Mouse (Mus musculus): Measurements from ENCODE around the gene Nhej1. TPM values are rescaled to one million over a fixed set of nuclear protein-coding genes. Genes with fewer than 3 reads are reported as not detected.

Gene Nhej1
- polyA plus RNA-seq, 1 experiment from 2014 or later = 10.0 TPM

DNA sequence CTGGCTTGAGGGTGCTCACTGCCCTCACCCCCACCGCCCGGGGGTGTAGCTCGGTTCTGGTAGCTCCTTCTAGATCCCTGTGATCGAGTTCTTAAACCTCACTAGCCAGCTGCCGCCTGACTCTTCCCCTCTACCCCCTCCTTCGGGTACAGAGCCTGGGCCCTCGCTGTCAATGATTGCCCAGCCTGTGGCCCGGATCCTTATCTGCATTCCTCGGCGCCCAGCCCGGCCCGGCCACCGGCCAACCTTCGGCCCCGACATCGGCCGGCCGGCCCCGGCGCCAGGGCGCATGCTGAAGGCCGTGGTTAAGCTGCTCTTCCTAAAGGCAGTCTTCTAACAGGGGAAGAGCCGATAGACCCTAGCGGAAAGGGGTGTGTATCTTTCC, 175.3 kb downstream of the Nhej1 start:
- Histone ChIP-seq H3K4me2 (no peak overlapping the region), H3K27ac (ENCODE audit: low read depth) (no peak overlapping the region), H3K9me3 (ENCODE audit: low read depth, low read length) (no peaks in the 10 kb centered on the region), H3K9ac (no peak overlapping the region), H3K4me1 (ENCODE audit: insufficient read depth) (peaks cover 4% of the 10 kb centered on the region; the same call in 1 of the 2 replicates), H3K27me3 (ENCODE audit: insufficient read depth, low read length) (peaks cover 80% of the 10 kb centered on the region), H3K36me3 (ENCODE audit: insufficient read depth) (no peaks in the 10 kb centered on the region), H3K4me3 (ENCODE audit: low read depth, low read length) (0 out of 2 replicates have a peak overlapping the region, but pooled peaks have one; percentile 12)
- ATAC-seq (ENCODE audit: insufficient read depth) = 0 out of 2 replicates have a peak, but pooled peaks have one; percentile 18
- WGBS = 2% methylated on average over 24 of the region's 24 CpGs
- no peak for TF ChIP-seq CTCF (IDR thresholded peaks at IDR 0.05; ENCODE audit: low read depth)
- no peak for DNase-seq

DNA sequence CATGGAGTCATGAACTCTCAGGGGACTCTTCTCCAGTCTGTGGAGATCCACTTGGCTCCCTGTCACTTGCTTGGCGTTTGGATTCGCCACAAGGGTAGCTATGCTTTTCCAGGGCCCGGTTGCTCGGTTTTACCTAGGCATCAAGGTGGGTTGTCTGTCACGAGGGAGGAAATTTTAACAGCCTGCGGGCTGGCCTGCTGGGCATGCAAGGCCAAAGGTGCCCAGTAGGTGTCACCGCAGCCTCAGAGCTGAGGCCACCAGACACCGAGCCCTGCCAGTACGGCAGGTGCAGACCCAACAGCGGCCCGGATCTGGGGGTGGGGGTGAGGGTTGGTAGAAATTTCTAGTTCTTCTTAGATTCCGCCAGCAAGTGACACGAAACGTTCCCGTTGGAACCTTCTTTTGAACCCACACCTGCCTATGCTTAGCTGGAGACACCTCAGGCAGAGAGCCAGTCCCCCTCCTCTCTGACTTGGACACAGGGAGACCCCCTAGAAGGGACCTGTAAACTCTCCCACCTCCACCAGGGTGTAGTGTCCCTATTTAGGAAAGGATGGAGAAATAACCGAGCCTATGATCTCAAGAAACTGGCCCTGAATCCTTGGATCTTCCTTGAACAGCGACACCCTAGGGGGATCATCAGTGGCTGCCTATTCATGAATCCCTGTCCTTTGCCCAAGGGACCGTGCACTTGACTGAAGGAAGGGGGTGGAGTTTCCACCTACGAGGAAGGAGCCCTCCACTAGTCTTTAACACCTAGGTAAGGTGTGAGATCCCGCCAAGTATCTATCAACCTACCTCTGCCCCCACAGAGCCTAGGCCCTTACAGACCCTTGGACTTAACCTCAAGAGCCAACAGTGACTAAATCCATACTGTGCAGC, 176.0 kb downstream of the Nhej1 start:
- Histone ChIP-seq H3K9me3 (ENCODE audit: low read depth, low read length) (no peaks in the 10 kb centered on the region), H3K27me3 (ENCODE audit: insufficient read depth, low read length) (peaks cover 78% of the 10 kb centered on the region), H3K4me1 (ENCODE audit: insufficient read depth) (peaks cover 4% of the 10 kb centered on the region; the same call in 1 of the 2 replicates), H3K9ac (no peak overlapping the region), H3K27ac (ENCODE audit: low read depth) (no peak overlapping the region), H3K4me3 (ENCODE audit: low read depth, low read length) (0 out of 2 replicates have a peak overlapping the region, but pooled peaks have one; percentile 12), H3K4me2 (peak overlapping the region; percentile 58; the same call in 1 of the 2 replicates), H3K36me3 (ENCODE audit: insufficient read depth) (no peaks in the 10 kb centered on the region)
- peak; percentile 80 for ATAC-seq (ENCODE audit: insufficient read depth)
- peak; percentile 74 for DNase-seq
- WGBS = 4% methylated on average over 20 of the region's 20 CpGs
- peak; percentile 87 for TF ChIP-seq CTCF (IDR thresholded peaks at IDR 0.05; ENCODE audit: low read depth)

DNA sequence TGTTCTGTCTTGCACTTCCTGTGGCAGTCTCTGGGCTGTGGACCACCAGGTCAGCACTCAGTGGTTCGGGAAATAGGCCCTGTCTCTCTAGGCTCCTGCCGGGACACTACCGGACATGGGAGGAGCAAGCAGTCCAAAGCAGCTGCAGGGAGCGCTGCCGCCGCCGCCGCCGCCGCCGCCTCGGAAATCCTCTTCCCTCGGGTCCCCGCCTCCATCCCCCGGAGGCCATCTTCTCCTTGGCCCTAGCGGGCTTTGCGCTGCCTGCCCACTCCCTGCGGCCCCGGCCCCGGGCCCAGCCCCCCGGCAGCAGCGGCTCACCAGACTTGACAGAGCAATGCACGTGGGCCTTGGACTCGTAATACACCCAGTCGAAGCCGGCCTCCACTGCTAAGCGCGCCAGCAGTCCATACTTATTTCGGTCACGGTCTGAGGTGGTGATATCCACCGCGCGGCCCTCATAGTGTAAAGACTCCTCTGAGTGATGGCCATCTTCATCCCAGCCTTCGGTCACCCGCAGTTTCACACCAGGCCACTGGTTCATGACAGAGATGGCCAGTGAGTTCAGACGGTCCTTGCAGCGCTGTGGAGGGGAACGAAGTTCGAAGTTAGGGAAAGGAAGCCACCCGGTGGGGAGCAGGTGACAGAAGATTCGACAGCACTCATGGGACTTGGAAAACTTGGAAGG, 176.9 kb downstream of the Nhej1 start:
- no peaks in the 10 kb centered on the region for H3K9me3 ChIP-seq (ENCODE audit: low read depth, low read length)
- no peaks in the 10 kb centered on the region for H3K36me3 ChIP-seq (ENCODE audit: insufficient read depth)
- H3K27ac ChIP-seq (ENCODE audit: low read depth) = no peak overlapping the region
- H3K9ac ChIP-seq = peak overlapping the region; percentile 16; the same call in 1 of the 2 replicates
- peak overlapping the region; percentile 28 for H3K4me3 ChIP-seq (ENCODE audit: low read depth, low read length)
- peaks cover 4% of the 10 kb centered on the region; the same call in 1 of the 2 replicates for H3K4me1 ChIP-seq (ENCODE audit: insufficient read depth)
- ATAC-seq (ENCODE audit: insufficient read depth) = no peak
- peaks cover 69% of the 10 kb centered on the region for H3K27me3 ChIP-seq (ENCODE audit: insufficient read depth, low read length)
- 3% methylated on average over 38 of the region's 41 CpGs for WGBS
- no peak for TF ChIP-seq CTCF (IDR thresholded peaks at IDR 0.05; ENCODE audit: low read depth)
- peak; percentile 50 for DNase-seq
- peak overlapping the region; percentile 58 for H3K4me2 ChIP-seq

DNA sequence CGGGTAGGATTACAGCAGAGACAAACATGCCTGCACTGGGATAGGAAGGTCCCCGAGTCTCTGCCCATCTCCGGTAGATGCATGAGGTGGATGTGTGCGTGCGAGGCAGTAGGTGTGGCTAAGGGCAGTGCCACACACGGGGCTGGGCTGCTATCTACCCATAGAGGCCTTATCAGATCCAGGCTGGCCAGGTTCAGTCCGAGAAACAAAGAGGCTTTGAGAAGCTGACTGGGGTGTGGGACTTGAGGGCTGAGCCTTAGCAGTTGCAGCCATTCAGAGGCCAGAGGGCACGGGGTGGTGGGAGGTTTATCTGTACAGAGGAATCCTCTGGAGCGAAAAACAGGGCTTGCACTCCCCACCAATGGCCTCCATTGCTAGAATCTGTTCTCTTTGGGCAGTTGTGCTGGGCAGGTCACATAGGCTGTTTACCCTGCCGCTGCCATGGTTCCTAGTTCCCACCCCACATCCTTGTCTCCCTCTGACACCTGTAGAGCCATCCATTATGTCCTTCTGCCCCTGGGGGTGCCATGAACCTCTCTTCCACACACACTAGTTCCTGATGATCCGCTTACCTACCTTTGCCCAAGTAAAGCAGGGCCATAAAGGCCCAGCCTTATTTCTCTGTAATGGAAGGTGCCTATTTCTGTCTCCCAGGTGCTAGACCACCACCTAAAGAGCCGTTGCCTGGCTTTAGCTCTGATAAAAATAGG, 183.2 kb downstream of the Nhej1 start:
- H3K27ac ChIP-seq (ENCODE audit: low read depth) = no peak overlapping the region
- TF ChIP-seq CTCF (IDR thresholded peaks at IDR 0.05; ENCODE audit: low read depth) = no peak
- H3K36me3 ChIP-seq (ENCODE audit: insufficient read depth) = no peaks in the 10 kb centered on the region
- H3K9ac ChIP-seq = no peak overlapping the region
- ATAC-seq (ENCODE audit: insufficient read depth) (no peak), DNase-seq (no peak)
- no peak overlapping the region for H3K4me2 ChIP-seq
- H3K4me1 ChIP-seq (ENCODE audit: insufficient read depth) = no peaks in the 10 kb centered on the region
- H3K27me3 ChIP-seq (ENCODE audit: insufficient read depth, low read length) = peaks cover 6% of the 10 kb centered on the region; the same call in 1 of the 2 replicates
- WGBS = 45% methylated on average over 12 of the region's 12 CpGs
- no peak overlapping the region for H3K4me3 ChIP-seq (ENCODE audit: low read depth, low read length)
- H3K9me3 ChIP-seq (ENCODE audit: low read depth, low read length) = no peaks in the 10 kb centered on the region

DNA sequence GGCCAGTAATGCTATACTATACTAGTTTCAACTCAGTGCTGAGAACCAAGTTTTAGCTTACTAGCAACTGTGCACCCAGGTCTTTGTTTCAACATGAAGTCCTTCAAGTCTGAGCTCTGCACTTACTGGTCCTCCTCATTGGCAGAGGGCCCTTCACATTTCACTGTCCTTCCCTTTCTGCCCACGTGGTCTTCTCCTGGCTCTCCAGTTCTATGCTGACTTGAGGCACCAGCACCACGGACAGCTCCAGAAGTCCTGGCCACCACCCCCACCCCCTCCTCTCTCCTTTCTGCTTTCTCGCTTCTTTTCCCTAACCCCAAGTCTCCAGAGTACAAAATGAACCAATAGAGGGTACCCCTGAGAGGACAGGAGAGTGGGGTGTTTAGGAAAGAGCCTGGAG, 185.2 kb downstream of the Nhej1 start:
- H3K36me3 ChIP-seq (ENCODE audit: insufficient read depth) = no peaks in the 10 kb centered on the region
- H3K27ac ChIP-seq (ENCODE audit: low read depth) = no peak overlapping the region
- H3K4me2 ChIP-seq = no peak overlapping the region
- H3K9ac ChIP-seq = no peak overlapping the region
- DNase-seq = peak; percentile 52
- no peaks in the 10 kb centered on the region for H3K9me3 ChIP-seq (ENCODE audit: low read depth, low read length)
- peaks cover 5% of the 10 kb centered on the region; the same call in 1 of the 2 replicates for H3K27me3 ChIP-seq (ENCODE audit: insufficient read depth, low read length)
- no peak for ATAC-seq (ENCODE audit: insufficient read depth)
- H3K4me3 ChIP-seq (ENCODE audit: low read depth, low read length) = no peak overlapping the region
- TF ChIP-seq CTCF (IDR thresholded peaks at IDR 0.05; ENCODE audit: low read depth) = no peak
- H3K4me1 ChIP-seq (ENCODE audit: insufficient read depth) = no peaks in the 10 kb centered on the region
- 1% methylated on average over 3 of the region's 3 CpGs for WGBS

DNA sequence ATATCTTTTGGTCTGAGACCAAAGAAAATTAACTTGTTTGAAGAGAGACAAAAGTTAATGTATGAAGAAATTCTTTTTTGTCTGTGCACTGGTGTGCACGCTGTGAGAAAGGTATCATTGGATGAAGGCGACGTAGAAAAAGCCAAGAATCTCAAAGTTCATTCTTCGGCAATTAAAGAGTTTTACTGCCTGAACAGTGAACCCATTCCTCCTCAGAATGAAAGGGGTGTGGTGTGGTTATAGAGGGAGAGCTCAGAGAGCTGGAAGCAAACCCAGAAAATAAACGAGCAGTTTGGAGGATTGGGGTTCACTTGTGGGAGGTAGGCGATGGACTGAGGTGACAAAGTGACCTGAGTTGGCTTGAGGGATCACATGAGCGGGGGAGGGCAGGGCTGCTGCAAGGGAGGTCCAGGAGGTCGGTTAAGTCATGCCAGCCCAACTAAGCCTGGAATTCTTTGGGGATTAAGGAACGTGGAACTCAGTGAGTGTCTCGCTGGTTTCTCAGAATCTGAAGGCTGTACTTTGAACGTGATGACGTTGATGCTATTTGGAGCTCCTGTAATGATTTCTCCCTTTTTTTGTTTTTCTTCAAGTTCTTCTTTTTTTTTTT, 188.7 kb downstream of the Nhej1 start:
- no peaks in the 10 kb centered on the region for H3K9me3 ChIP-seq (ENCODE audit: low read depth, low read length)
- no peak for TF ChIP-seq CTCF (IDR thresholded peaks at IDR 0.05; ENCODE audit: low read depth)
- no peaks in the 10 kb centered on the region for H3K36me3 ChIP-seq (ENCODE audit: insufficient read depth)
- DNase-seq (no peak), ATAC-seq (ENCODE audit: insufficient read depth) (no peak)
- H3K4me1 ChIP-seq (ENCODE audit: insufficient read depth) = no peaks in the 10 kb centered on the region
- H3K27me3 ChIP-seq (ENCODE audit: insufficient read depth, low read length) = peaks cover 5% of the 10 kb centered on the region; the same call in 1 of the 2 replicates
- H3K4me3 ChIP-seq (ENCODE audit: low read depth, low read length) = no peak overlapping the region
- no peak overlapping the region for H3K9ac ChIP-seq
- H3K4me2 ChIP-seq = no peak overlapping the region
- WGBS = 43% methylated on average over 12 of the region's 12 CpGs
- H3K27ac ChIP-seq (ENCODE audit: low read depth) = no peak overlapping the region
